Mouse (Mus musculus): Measurements from ENCODE around the gene Dcp1b. TPM values are rescaled to one million over a fixed set of nuclear protein-coding genes. Genes with fewer than 3 reads are reported as not detected.

Gene Dcp1b
- polyA plus RNA-seq, 1 experiment = 44.2 TPM

GRCm38 (mm10) chr6:119132863-119133262 lies 42.2 kb upstream of the Dcp1b start:
- Histone ChIP-seq H3K27ac (ENCODE audit: control insufficient read depth, insufficient read depth, low read length) (no peak overlapping the region), H3K27me3 (ENCODE audit: control insufficient read depth, insufficient read depth, low read length) (no peaks in the 10 kb centered on the region), H3K4me3 (ENCODE audit: control insufficient read depth, insufficient read depth, low read length) (no peak overlapping the region), H3K36me3 (ENCODE audit: control insufficient read depth, insufficient read depth, low read length) (no peaks in the 10 kb centered on the region), H3K4me1 (replicated peaks; ENCODE audit: control insufficient read depth, insufficient read depth, low read length) (no peaks in the 10 kb centered on the region)
- 98% methylated on average over 4 of the region's 4 CpGs for WGBS
- no peak for DNase-seq
- no peak for TF ChIP-seq CTCF (IDR thresholded peaks at IDR 0.05; ENCODE audit: borderline replicate concordance, control insufficient read depth, extremely low read depth, insufficient read depth, low read length, poor library complexity)
- no peak for TF ChIP-seq POLR2A (IDR thresholded peaks at IDR 0.05; ENCODE audit: control insufficient read depth, extremely low read depth, insufficient read depth, low read length, poor library complexity)

GRCm38 (mm10) chr6:119137768-119138167 lies 37.3 kb upstream of the Dcp1b start:
- DNase-seq = no peak
- Histone ChIP-seq H3K36me3 (ENCODE audit: control insufficient read depth, insufficient read depth, low read length) (no peaks in the 10 kb centered on the region), H3K27ac (ENCODE audit: control insufficient read depth, insufficient read depth, low read length) (no peak overlapping the region), H3K4me3 (ENCODE audit: control insufficient read depth, insufficient read depth, low read length) (no peak overlapping the region), H3K27me3 (ENCODE audit: control insufficient read depth, insufficient read depth, low read length) (no peaks in the 10 kb centered on the region), H3K4me1 (replicated peaks; ENCODE audit: control insufficient read depth, insufficient read depth, low read length) (no peaks in the 10 kb centered on the region)
- 92% methylated on average over 10 of the region's 10 CpGs for WGBS
- TF ChIP-seq CTCF (IDR thresholded peaks at IDR 0.05; ENCODE audit: borderline replicate concordance, control insufficient read depth, extremely low read depth, insufficient read depth, low read length, poor library complexity) (no peak), POLR2A (IDR thresholded peaks at IDR 0.05; ENCODE audit: control insufficient read depth, extremely low read depth, insufficient read depth, low read length, poor library complexity) (no peak)

GRCm38 (mm10) chr6:119139561-119139960 lies 35.5 kb upstream of the Dcp1b start:
- Histone ChIP-seq H3K27me3 (ENCODE audit: control insufficient read depth, insufficient read depth, low read length) (no peaks in the 10 kb centered on the region), H3K36me3 (ENCODE audit: control insufficient read depth, insufficient read depth, low read length) (no peaks in the 10 kb centered on the region), H3K4me1 (replicated peaks; ENCODE audit: control insufficient read depth, insufficient read depth, low read length) (no peaks in the 10 kb centered on the region), H3K27ac (ENCODE audit: control insufficient read depth, insufficient read depth, low read length) (no peak overlapping the region), H3K4me3 (ENCODE audit: control insufficient read depth, insufficient read depth, low read length) (no peak overlapping the region)
- WGBS = 64% methylated on average over 7 of the region's 7 CpGs
- DNase-seq = no peak
- TF ChIP-seq CTCF (IDR thresholded peaks at IDR 0.05; ENCODE audit: borderline replicate concordance, control insufficient read depth, extremely low read depth, insufficient read depth, low read length, poor library complexity) = no peak
- no peak for TF ChIP-seq POLR2A (IDR thresholded peaks at IDR 0.05; ENCODE audit: control insufficient read depth, extremely low read depth, insufficient read depth, low read length, poor library complexity)

- no peaks in the 10 kb centered on the region for H3K27me3 ChIP-seq (ENCODE audit: control insufficient read depth, insufficient read depth, low read length)
- H3K27ac ChIP-seq (ENCODE audit: control insufficient read depth, insufficient read depth, low read length) = no peak overlapping the region
- H3K4me1 ChIP-seq (replicated peaks; ENCODE audit: control insufficient read depth, insufficient read depth, low read length) = peaks cover 2% of the 10 kb centered on the region
- no peaks in the 10 kb centered on the region for H3K36me3 ChIP-seq (ENCODE audit: control insufficient read depth, insufficient read depth, low read length)
- H3K4me3 ChIP-seq (ENCODE audit: control insufficient read depth, insufficient read depth, low read length) = no peak overlapping the region
- TF ChIP-seq POLR2A (IDR thresholded peaks at IDR 0.05; ENCODE audit: control insufficient read depth, extremely low read depth, insufficient read depth, low read length, poor library complexity) (no peak), CTCF (IDR thresholded peaks at IDR 0.05; ENCODE audit: borderline replicate concordance, control insufficient read depth, extremely low read depth, insufficient read depth, low read length, poor library complexity) (no peak)
- no peak for DNase-seq
- WGBS = 36% methylated on average over 4 of the region's 4 CpGs
Measured at GRCm38 (mm10) chr6:119145109-119145508, 29.9 kb upstream of the Dcp1b start.

- Histone ChIP-seq H3K4me1 (replicated peaks; ENCODE audit: control insufficient read depth, insufficient read depth, low read length) (no peaks in the 10 kb centered on the region), H3K27ac (ENCODE audit: control insufficient read depth, insufficient read depth, low read length) (no peak overlapping the region), H3K36me3 (ENCODE audit: control insufficient read depth, insufficient read depth, low read length) (no peaks in the 10 kb centered on the region), H3K4me3 (ENCODE audit: control insufficient read depth, insufficient read depth, low read length) (no peak overlapping the region), H3K27me3 (ENCODE audit: control insufficient read depth, insufficient read depth, low read length) (no peaks in the 10 kb centered on the region)
- DNase-seq = no peak
- TF ChIP-seq POLR2A (IDR thresholded peaks at IDR 0.05; ENCODE audit: control insufficient read depth, extremely low read depth, insufficient read depth, low read length, poor library complexity) (no peak), CTCF (IDR thresholded peaks at IDR 0.05; ENCODE audit: borderline replicate concordance, control insufficient read depth, extremely low read depth, insufficient read depth, low read length, poor library complexity) (no peak)
Measured at GRCm38 (mm10) chr6:119165677-119166076, 9.4 kb upstream of the Dcp1b start.

- Histone ChIP-seq H3K4me3 (ENCODE audit: control insufficient read depth, insufficient read depth, low read length) (no peak overlapping the region), H3K27ac (ENCODE audit: control insufficient read depth, insufficient read depth, low read length) (no peak overlapping the region), H3K4me1 (replicated peaks; ENCODE audit: control insufficient read depth, insufficient read depth, low read length) (peaks cover 6% of the 10 kb centered on the region), H3K27me3 (ENCODE audit: control insufficient read depth, insufficient read depth, low read length) (no peaks in the 10 kb centered on the region), H3K36me3 (ENCODE audit: control insufficient read depth, insufficient read depth, low read length) (no peaks in the 10 kb centered on the region)
- DNase-seq = no peak
- 58% methylated on average over 12 of the region's 12 CpGs for WGBS
- TF ChIP-seq CTCF (IDR thresholded peaks at IDR 0.05; ENCODE audit: borderline replicate concordance, control insufficient read depth, extremely low read depth, insufficient read depth, low read length, poor library complexity) (no peak), POLR2A (IDR thresholded peaks at IDR 0.05; ENCODE audit: control insufficient read depth, extremely low read depth, insufficient read depth, low read length, poor library complexity) (no peak)
Measured at GRCm38 (mm10) chr6:119174307-119175074, 562 bp upstream of the Dcp1b start.
